Mouse (Mus musculus) kidney, embryonic 16.5 days (tissue): ENCODE data around the gene Higd1c. TPM values are rescaled to one million over a fixed set of nuclear protein-coding genes. Genes with fewer than 3 reads are reported as not detected.
A peak's percentile ranks its signal among the peaks of the same experiment; 100 is the strongest.
"Not testable (repeated sequence)": the region's sequence is repeated elsewhere in the genome, so short reads cannot be mapped to it uniquely, and the experiment has no call there.

ENCODE experiments used
- ATAC-seq: fragments of 200-750 bp; cut with Nextera tagmentation; 2 replicates; pipeline ENCODE4 v1.8.0; 2017; ENCODE audit warnings: moderate TSS enrichment; ENCODE audit not compliant: low FRiP score, low TSS enrichment
- H3K27ac ChIP-seq: fragments of 300-500 bp; sonication (generic); 2 replicates; pipeline ENCODE4 v1.5.1; 2014; ENCODE audit warnings: low read length
- H3K27me3 ChIP-seq: fragments of 300-500 bp; sonication (generic); 2 replicates; pipeline ENCODE4 v1.6.1; 2014; ENCODE audit warnings: low read length, control low read depth, mixed read lengths; ENCODE audit not compliant: insufficient read depth
- H3K36me3 ChIP-seq: fragments of 300-500 bp; sonication (generic); 2 replicates; pipeline ENCODE4 v1.6.1; 2014; ENCODE audit warnings: low read length, control low read depth, mixed read lengths; ENCODE audit not compliant: insufficient read depth
- H3K4me1 ChIP-seq: fragments of 300-500 bp; sonication (generic); 2 replicates; pipeline ENCODE4 v1.6.1; 2014; ENCODE audit warnings: low read length, control low read depth, mixed read lengths; ENCODE audit not compliant: insufficient read depth
- H3K4me2 ChIP-seq: fragments of 300-500 bp; sonication (generic); replicated peaks from 2 replicates; pipeline ENCODE4 v1.6.1; 2014; ENCODE audit warnings: low read depth, low read length
- H3K4me3 ChIP-seq: fragments of 300-500 bp; sonication (generic); 2 replicates; pipeline ENCODE4 v1.5.1; 2014; ENCODE audit warnings: mild to moderate bottlenecking, low read length
- H3K9ac ChIP-seq: fragments of 300-500 bp; sonication (generic); replicated peaks from 2 replicates; pipeline ENCODE4 v1.6.1; 2014; ENCODE audit warnings: low read length
- H3K9me3 ChIP-seq: fragments of 300-500 bp; sonication (generic); 2 replicates; pipeline ENCODE4 v1.6.1; 2016; ENCODE audit warnings: low read length, control low read depth
- WGBS: fragments of 180-500 bp; shearing (Covaris S2); extraction: QIAGEN DNeasy Blood & Tissue Kit; methylation state at CpG from one replicate; pipeline ENCODE4 v1.1.7; 2014; 5-methylcytosine and 5-hydroxymethylcytosine counted together
- polyA plus RNA-seq: library from polyadenylated mRNA; unstranded; fragments of >200 nt; fragmentation: Nextera tagmentation; extraction: Ambion mirVana; gene quantifications from 2 replicates; pipeline ENCODE4 v1.2.1, GENCODE M21; 2015

Gene Higd1c
- polyA plus RNA-seq, 1 experiment from 2014 or later: 0.35 TPM

GRCm38 (mm10) chr15:100417854-100418450 is 53.6 kb downstream of the Higd1c start:
- WGBS: 63% methylated on average over 9 of the region's 9 CpGs
- Histone ChIP-seq H3K36me3 (no peaks in the 10 kb centered on the region), H3K9ac (0 out of 2 replicates have a peak overlapping the region, but pooled peaks have one; percentile 3), H3K27ac (peak overlapping the region; percentile 56), H3K27me3 (no peaks in the 10 kb centered on the region), H3K9me3 (no peaks in the 10 kb centered on the region), H3K4me3 (no peak overlapping the region), H3K4me2 (no peak overlapping the region), H3K4me1 (peaks cover 63% of the 10 kb centered on the region)
- ATAC-seq: no peak

DNA sequence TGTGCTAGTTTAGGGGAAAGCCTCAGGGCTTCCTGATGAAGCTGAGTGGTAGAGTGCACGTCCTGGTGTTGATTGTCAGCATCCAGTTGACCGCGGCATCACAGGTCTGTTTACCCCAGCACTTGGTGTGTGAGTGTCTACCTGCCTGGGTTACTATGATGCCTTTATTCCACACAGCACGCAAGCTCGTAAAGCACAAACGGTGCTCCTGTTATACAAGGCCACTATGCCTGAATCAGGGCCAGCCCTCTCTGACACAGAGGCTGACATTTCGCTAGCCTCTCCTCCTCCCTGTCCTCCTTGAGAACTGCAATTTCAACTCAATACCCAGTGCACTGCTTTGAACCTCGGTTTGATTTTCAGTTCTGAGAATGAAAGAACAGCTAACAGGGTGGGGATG is 55.0 kb downstream of the Higd1c start:
- Histone ChIP-seq H3K36me3 (no peaks in the 10 kb centered on the region), H3K4me2 (no peak overlapping the region), H3K27ac (peak overlapping the region; percentile 19; the same call in 1 of the 2 replicates), H3K9me3 (no peaks in the 10 kb centered on the region), H3K27me3 (no peaks in the 10 kb centered on the region), H3K4me3 (no peak overlapping the region), H3K4me1 (peaks cover 57% of the 10 kb centered on the region), H3K9ac (0 out of 2 replicates have a peak overlapping the region, but pooled peaks have one; percentile 5)
- WGBS: 51% methylated on average over 8 of the region's 8 CpGs
- no peak for ATAC-seq

DNA sequence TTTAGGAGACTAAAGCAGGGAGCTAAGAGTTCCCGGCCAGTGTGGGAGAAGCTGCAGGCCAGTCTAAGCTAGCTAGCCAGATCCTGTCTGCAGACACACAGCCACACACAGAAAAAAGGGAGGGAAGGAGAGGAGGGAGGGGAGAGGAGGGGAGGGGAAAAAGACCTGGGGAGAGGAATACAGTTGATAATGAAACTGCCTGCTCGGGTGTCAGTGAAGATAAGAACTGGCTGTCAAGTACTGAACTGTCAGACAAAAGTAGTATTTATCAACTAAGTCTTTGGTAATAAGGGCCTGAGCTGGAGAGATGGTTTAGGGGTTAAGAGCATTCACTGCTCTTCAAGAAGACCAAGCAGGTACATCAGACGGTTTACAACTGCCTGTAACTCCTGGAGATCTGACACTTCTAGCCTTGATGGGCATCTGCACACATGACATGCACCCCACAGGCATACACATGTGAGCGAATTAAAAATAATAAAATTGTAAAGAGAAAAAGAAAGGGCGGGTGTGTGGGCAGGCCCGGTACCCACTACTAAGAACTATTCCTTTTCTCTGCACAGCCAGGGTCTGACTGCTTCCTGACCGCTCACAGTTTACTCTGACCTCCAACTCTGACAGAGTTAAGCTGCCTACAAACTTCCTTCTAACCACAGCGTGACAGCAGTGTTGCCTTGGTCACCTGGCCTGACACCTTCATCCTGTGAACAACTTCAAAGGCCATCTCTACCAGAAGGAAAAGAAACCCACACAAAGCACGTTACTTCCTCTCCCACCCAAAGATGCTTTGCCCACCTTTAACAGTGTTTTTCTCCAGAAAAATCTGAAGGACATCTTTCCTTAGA is 55.8 kb downstream of the Higd1c start:
- Histone ChIP-seq H3K4me3 (no peak overlapping the region), H3K36me3 (no peaks in the 10 kb centered on the region), H3K4me1 (peaks cover 50% of the 10 kb centered on the region), H3K27ac (peak overlapping the region; percentile 19; the same call in 1 of the 2 replicates), H3K9me3 (no peaks in the 10 kb centered on the region), H3K9ac (no peak overlapping the region), H3K4me2 (0 out of 2 replicates have a peak overlapping the region, but pooled peaks have one; percentile 56), H3K27me3 (peaks cover 1% of the 10 kb centered on the region; the same call in 1 of the 2 replicates)
- no peak for ATAC-seq
- 56% methylated on average over 9 of the region's 9 CpGs for WGBS

DNA sequence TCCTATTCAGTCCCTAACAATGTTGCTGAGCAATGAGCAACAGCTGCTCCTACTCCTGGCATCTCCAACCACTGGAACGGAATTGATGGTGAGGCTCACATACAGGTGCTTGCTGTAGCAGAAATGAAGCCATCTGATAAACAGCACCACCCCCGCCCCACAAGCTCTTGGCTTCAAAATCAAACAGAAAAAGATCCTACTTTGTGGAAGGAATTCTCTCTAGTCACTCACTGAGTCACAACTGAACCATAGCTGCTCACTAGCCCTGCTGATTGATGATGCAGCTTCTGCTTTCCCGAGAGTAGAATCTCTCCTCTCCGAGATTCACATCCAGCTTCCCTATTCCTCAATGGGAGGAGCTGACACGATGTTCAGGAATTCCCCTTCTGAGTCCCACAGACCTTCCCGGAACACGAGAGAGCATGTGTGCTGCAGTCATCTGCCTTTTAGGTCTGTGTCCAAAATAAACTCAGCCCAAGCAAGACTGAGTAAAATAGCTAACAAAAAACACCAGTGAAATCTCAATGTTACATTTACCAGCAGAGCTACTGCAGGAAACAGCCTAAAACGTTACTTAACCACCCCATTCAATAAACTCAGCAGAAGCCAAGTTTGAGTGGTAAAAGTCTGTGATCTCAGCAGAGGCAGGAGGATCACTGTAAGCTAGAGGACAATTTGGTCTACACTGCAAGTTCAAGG is 56.9 kb downstream of the Higd1c start:
- Histone ChIP-seq H3K27me3 (peaks cover 5% of the 10 kb centered on the region; the same call in 1 of the 2 replicates), H3K4me1 (peaks cover 49% of the 10 kb centered on the region), H3K27ac (peak overlapping the region; percentile 70), H3K36me3 (no peaks in the 10 kb centered on the region), H3K4me2 (peak overlapping the region; percentile 56), H3K9ac (peak overlapping the region; percentile 37), H3K4me3 (peak overlapping the region; percentile 81), H3K9me3 (no peaks in the 10 kb centered on the region)
- no peak for ATAC-seq
- 15% methylated on average over 8 of the region's 8 CpGs for WGBS

- H3K4me2 ChIP-seq: peak within 1 kb of the TSS; percentile 96
- H3K36me3 ChIP-seq, H3K9me3 ChIP-seq, ATAC-seq, H3K27me3 ChIP-seq: not testable (repeated sequence)
- peaks cover 49% of the 10 kb centered on the region for H3K4me1 ChIP-seq
- H3K9ac ChIP-seq: peak within 1 kb of the TSS; percentile 89
- H3K27ac ChIP-seq: peak within 1 kb of the TSS; percentile 70
- WGBS: 23% methylated on average over 3 of the region's 3 CpGs
- H3K4me3 ChIP-seq: peak within 1 kb of the TSS; percentile 81
These were observed 57.4 kb downstream of the Higd1c start, which contains the start of gene Gm5475 for GRCm38 (mm10) chr15:100421758-100422197. Gene Gm5475, plus strand, starts transcription at chr15:100422147.

- ATAC-seq: peak; percentile 56
- peaks cover 5% of the 10 kb centered on the region; the same call in 1 of the 2 replicates for H3K27me3 ChIP-seq
- H3K36me3 ChIP-seq: no peaks in the 10 kb centered on the region
- 0% methylated on average over 37 of the region's 44 CpGs for WGBS
- peaks cover 43% of the 10 kb centered on the region for H3K4me1 ChIP-seq
- peak overlapping the region; percentile 81 for H3K4me3 ChIP-seq
- peak overlapping the region; percentile 56 for H3K4me2 ChIP-seq
- peak overlapping the region; percentile 89 for H3K9ac ChIP-seq
- H3K9me3 ChIP-seq: no peaks in the 10 kb centered on the region
- no peak overlapping the region; the same call in 1 of the 2 replicates for H3K27ac ChIP-seq
These were observed 58.1 kb downstream of the Higd1c start for GRCm38 (mm10) chr15:100422476-100422875.

DNA sequence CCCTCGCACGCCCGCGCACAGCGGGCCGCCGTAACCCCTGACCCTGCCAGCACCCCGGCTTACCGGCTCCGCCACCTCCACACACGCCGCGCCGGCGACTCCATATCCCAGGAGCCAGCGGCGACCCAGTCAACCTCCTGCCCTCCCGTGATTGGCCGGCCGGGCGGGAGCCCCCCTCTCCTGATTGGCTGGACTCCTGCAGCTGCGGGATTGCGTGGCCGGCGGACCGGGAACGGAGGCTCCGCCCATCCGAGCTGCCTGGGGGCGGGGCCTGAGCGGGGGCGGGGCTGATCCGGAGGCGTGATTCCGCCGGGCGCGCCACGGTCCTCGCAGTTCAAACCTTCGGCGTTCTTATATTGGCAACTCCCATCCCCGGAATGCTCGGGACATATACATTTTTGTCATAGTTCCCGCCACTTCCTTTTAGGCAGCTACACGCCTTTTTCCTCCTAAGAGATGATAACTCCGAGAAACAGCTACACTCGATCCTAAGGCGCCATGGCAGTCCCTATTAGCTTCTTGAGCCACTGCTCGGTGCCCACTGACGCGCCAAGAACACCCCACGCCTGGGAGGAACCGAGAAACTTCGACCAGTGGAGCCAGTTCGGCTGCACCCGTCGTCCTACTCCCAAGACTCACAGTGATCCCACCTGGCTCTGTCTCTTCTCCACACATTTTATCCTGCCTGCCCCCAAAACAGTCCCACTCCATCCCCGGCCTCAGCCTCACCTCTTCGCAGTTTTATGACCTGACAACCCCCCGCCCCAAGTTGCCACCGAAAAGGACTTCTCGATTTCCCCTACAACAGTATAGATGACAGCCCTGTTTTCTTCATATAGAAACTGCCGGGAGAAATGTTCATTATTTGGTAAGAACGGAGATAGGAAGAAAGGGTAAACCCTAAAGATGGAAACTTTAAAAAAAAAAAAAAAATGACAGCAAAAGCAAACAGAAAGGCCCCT is 58.8 kb downstream of the Higd1c start:
- peaks cover 36% of the 10 kb centered on the region for H3K4me1 ChIP-seq
- under 1% methylated on average over 65 of the region's 65 CpGs for whole genome bisulfite sequencing
- peak; percentile 95 for ATAC-seq

DNA sequence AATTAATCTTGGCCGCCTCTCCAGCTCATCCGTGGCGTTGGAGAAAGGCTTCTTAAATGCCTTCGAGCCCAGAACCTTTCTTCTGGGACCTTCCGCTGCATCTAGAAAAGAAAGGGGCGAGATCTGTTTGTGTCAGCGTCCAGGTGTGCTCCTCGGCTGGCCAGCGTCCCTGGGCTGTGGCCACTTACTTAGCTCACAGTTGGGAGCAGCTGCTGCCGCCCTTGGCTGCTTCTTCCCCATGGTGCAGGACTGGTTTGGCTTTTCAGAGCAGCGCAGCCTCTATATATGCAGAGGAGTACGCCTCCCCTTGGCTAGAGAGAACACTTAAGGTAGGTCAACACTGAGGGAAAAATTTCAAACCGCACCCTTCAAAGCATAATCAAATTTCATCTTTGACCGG is 59.6 kb downstream of the Higd1c start:
- Histone ChIP-seq H3K36me3 (no peaks in the 10 kb centered on the region), H3K4me2 (peak overlapping the region; percentile 96), H3K4me3 (peak overlapping the region; percentile 81), H3K4me1 (peaks cover 29% of the 10 kb centered on the region), H3K9ac (peak overlapping the region; percentile 53), H3K27ac (peak overlapping the region; percentile 48), H3K27me3 (peaks cover 5% of the 10 kb centered on the region; the same call in 1 of the 2 replicates), H3K9me3 (no peaks in the 10 kb centered on the region)
- ATAC-seq: peak; percentile 57
- WGBS: 2% methylated on average over 14 of the region's 14 CpGs

More for the DNA sequence above, 58.8 kb downstream of the Higd1c start:
- Histone ChIP-seq H3K9me3 (no peaks in the 10 kb centered on the region), H3K27ac (peak overlapping the region; percentile 48), H3K4me2 (peak overlapping the region; percentile 96), H3K36me3 (no peaks in the 10 kb centered on the region), H3K27me3 (peaks cover 5% of the 10 kb centered on the region; the same call in 1 of the 2 replicates), H3K4me3 (peak overlapping the region; percentile 81), H3K9ac (peak overlapping the region; percentile 89)
